Mouse (Mus musculus) kidney, adult 10 weeks (tissue): ENCODE measurements around the gene Olfr1122. TPM values are rescaled to one million over a fixed set of nuclear protein-coding genes. Genes with fewer than 3 reads are reported as not detected.

ENCODE experiments used
- polyA plus RNA-seq: library from polyadenylated mRNA; stranded (reverse); fragments of 350-450 nt; fragmentation: Illumina TruSeq; extraction: RNeasy Lipid Tissue Mini Kit (QIAGEN cat#74804); gene quantifications from one replicate; pipeline ENCODE4 v1.2.3, GENCODE M21; 2014; ENCODE audit warnings: low read depth, low replicate concordance

Gene Olfr1122
- not detected for polyA plus RNA-seq

GRCm38 (mm10) chr2:87385549-87385948 lies at the start of gene Olfr1122:
TSS of gene Olfr1122 (plus strand) at chr2:87385849.

GRCm38 (mm10) chr2:87354515-87354914 lies 31.1 kb upstream of the Olfr1122 start, which contains the start of gene Olfr1120:
TSS of gene Olfr1120 (plus strand) at chr2:87354815.

GRCm38 (mm10) chr2:87369595-87369994 lies 16.1 kb upstream of the Olfr1122 start, which contains the start of gene Olfr1121:
TSS of gene Olfr1121 (plus strand) at chr2:87369895.

GRCm38 (mm10) chr2:87416335-87416734 lies 30.7 kb downstream of the Olfr1122 start, which contains the start of gene Olfr1123:
TSS of gene Olfr1123 (plus strand) at chr2:87416635.

GRCm38 (mm10) chr2:87429975-87430374 lies 44.3 kb downstream of the Olfr1122 start, which contains the start of gene Olfr1124:
TSS of gene Olfr1124 (plus strand) at chr2:87430275.

Other genes starting within 250 kb of the Olfr1122 start
- not detected for gene Olfr1110, start 245.5 kb upstream of the Olfr1122 start, polyA plus RNA-seq
- not detected for gene Olfr1111, start 233.2 kb upstream of the Olfr1122 start, polyA plus RNA-seq
- not detected for gene Olfr1112, start 198.1 kb upstream of the Olfr1122 start, polyA plus RNA-seq
- gene Olfr1113, start 176.9 kb upstream of the Olfr1122 start, polyA plus RNA-seq, result not detected
- gene Olfr1115, start 137.8 kb upstream of the Olfr1122 start, polyA plus RNA-seq, result not detected
- gene Olfr1116, start 118.3 kb upstream of the Olfr1122 start, polyA plus RNA-seq, result not detected
- gene Olfr1118, start 78.3 kb upstream of the Olfr1122 start, polyA plus RNA-seq, result not detected
- not detected for gene Olfr1120, start 31.0 kb upstream of the Olfr1122 start, polyA plus RNA-seq
- not detected for gene Olfr1121, start 16.0 kb upstream of the Olfr1122 start, polyA plus RNA-seq
- not detected for gene Olfr1123, start 30.8 kb downstream of the Olfr1122 start, polyA plus RNA-seq
- not detected for gene Olfr1124, start 44.4 kb downstream of the Olfr1122 start, polyA plus RNA-seq
- gene Olfr1126, start 68.1 kb downstream of the Olfr1122 start, polyA plus RNA-seq, result not detected
- not detected for gene Pramel7, start 111.2 kb downstream of the Olfr1122 start, polyA plus RNA-seq
- not detected for gene Pramel6, start 120.7 kb downstream of the Olfr1122 start, polyA plus RNA-seq
- gene Olfr153, start 145.9 kb downstream of the Olfr1122 start, polyA plus RNA-seq, result not detected
- gene Olfr1128, start 159.7 kb downstream of the Olfr1122 start, polyA plus RNA-seq, result not detected
- gene Olfr1129, start 188.1 kb downstream of the Olfr1122 start, polyA plus RNA-seq, result not detected
- gene Olfr1130, start 220.4 kb downstream of the Olfr1122 start, polyA plus RNA-seq, result not detected
- not detected for gene Olfr1131, start 241.3 kb downstream of the Olfr1122 start, polyA plus RNA-seq